Mouse (Mus musculus): Measurements from ENCODE around the gene Nmrk2. TPM values are rescaled to one million over a fixed set of nuclear protein-coding genes. Genes with fewer than 3 reads are reported as not detected.
"Not testable (repeated sequence)": the region's sequence is repeated elsewhere in the genome, so short reads cannot be mapped to it uniquely, and the experiment has no call there.

Nmrk2 gene
- polyA plus RNA-seq, 1 experiment from 2014 or later, result not detected

DNA sequence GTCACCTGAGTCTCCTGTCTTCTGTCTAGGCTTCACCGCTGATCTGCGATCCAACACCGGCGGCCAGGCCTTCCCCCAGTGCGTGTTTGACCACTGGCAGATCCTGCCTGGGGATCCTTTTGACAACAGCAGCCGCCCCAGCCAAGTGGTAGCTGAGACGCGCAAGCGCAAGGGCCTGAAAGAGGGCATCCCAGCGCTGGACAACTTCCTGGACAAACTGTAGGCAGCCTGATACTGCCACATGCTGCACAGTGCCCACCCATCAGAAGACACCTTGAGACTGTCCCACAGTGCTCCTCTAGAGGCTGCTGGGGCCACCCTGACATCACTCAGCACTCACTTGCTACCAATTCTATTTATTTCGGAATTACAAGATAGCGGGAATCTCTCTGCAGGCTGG, 20.0 kb downstream of the Nmrk2 start:
- H3K27ac ChIP-seq, result peak overlapping the region; percentile 2; the same call in 1 of the 2 replicates
- not testable (repeated sequence) for H3K9me3 ChIP-seq (ENCODE audit: control insufficient read depth, low read length); H3K9ac ChIP-seq; ATAC-seq (ENCODE audit: low FRiP score); H3K4me2 ChIP-seq (replicated peaks); DNase-seq (ENCODE audit: low spot score); H3K4me3 ChIP-seq (replicated peaks; ENCODE audit: low read length); H3K27me3 ChIP-seq (ENCODE audit: control insufficient read depth, insufficient read depth, low read length)
- WGBS, result 80% methylated on average over 12 of the region's 12 CpGs
- peaks cover 23% of the 10 kb centered on the region for H3K4me1 ChIP-seq (replicated peaks; ENCODE audit: control insufficient read depth, insufficient read depth, low read length)
- peaks cover 79% of the 10 kb centered on the region for H3K36me3 ChIP-seq (replicated peaks; ENCODE audit: control insufficient read depth, insufficient read depth)

DNA sequence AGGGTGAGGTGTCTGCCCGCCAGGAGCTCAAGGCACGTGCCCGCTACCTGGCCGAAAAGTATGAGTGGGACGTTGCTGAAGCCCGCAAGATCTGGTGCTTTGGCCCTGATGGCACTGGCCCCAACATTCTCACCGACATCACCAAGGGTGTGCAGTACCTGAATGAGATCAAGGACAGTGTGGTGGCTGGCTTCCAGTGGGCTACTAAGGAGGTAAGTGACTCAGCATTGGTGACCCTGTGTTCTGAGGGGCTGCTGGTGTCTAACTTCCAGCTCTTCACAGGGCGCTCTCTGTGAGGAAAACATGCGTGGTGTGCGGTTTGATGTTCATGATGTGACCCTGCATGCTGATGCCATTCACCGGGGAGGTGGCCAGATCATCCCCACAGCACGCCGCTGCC, 20.9 kb downstream of the Nmrk2 start:
- Histone ChIP-seq H3K9me3 (ENCODE audit: control insufficient read depth, low read length) (no peaks in the 10 kb centered on the region), H3K9ac (no peak overlapping the region), H3K27ac (no peak overlapping the region), H3K27me3 (ENCODE audit: control insufficient read depth, insufficient read depth, low read length) (no peaks in the 10 kb centered on the region), H3K4me1 (replicated peaks; ENCODE audit: control insufficient read depth, insufficient read depth, low read length) (peaks cover 25% of the 10 kb centered on the region), H3K36me3 (replicated peaks; ENCODE audit: control insufficient read depth, insufficient read depth) (peaks cover 74% of the 10 kb centered on the region), H3K4me2 (replicated peaks) (no peak overlapping the region), H3K4me3 (replicated peaks; ENCODE audit: low read length) (no peak overlapping the region)
- no peak for ATAC-seq (ENCODE audit: low FRiP score)
- DNase-seq (ENCODE audit: low spot score), result no peak
- WGBS, result 96% methylated on average over 13 of the region's 13 CpGs

DNA sequence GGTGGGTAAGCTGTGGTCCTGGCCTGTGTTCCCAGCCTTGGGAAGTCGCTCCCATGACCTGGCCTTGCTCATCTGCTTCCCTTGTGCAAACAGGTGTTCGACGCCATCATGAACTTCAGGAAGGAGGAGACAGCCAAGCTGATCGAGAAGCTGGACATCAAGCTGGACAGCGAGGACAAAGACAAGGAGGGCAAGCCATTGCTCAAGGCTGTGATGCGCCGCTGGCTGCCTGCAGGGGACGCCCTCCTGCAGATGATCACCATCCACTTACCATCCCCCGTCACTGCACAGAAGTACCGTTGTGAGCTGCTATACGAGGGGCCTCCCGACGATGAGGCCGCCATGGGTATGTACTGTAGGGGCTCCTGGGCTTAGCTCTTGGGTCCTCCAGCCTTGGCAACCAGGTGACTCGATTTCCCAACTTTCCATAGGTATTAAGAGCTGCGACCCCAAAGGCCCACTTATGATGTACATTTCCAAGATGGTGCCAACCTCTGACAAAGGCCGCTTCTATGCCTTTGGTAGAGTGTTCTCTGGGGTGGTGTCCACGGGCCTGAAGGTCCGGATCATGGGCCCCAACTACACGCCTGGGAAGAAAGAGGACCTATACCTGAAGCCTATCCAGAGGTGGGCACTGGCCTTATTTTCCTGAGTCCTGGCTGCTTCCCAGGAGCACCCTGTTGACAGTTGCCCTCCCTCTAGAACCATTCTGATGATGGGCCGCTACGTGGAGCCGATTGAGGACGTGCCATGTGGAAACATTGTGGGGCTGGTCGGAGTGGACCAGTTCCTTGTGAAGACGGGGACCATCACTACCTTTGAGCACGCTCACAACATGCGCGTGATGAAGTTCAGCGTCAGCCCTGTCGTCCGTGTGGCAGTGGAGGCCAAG, 22.2 kb downstream of the Nmrk2 start:
- DNase-seq (ENCODE audit: low spot score) (no peak), ATAC-seq (ENCODE audit: low FRiP score) (no peak)
- peaks cover 35% of the 10 kb centered on the region for H3K4me1 ChIP-seq (replicated peaks; ENCODE audit: control insufficient read depth, insufficient read depth, low read length)
- H3K4me3 ChIP-seq (replicated peaks; ENCODE audit: low read length), result no peak overlapping the region
- peaks cover 64% of the 10 kb centered on the region for H3K36me3 ChIP-seq (replicated peaks; ENCODE audit: control insufficient read depth, insufficient read depth)
- H3K27me3 ChIP-seq (ENCODE audit: control insufficient read depth, insufficient read depth, low read length), result no peaks in the 10 kb centered on the region
- no peak overlapping the region for H3K9ac ChIP-seq
- H3K27ac ChIP-seq, result no peak overlapping the region
- no peak overlapping the region for H3K4me2 ChIP-seq (replicated peaks)
- H3K9me3 ChIP-seq (ENCODE audit: control insufficient read depth, low read length), result no peaks in the 10 kb centered on the region
- WGBS, result 91% methylated on average over 32 of the region's 32 CpGs

DNA sequence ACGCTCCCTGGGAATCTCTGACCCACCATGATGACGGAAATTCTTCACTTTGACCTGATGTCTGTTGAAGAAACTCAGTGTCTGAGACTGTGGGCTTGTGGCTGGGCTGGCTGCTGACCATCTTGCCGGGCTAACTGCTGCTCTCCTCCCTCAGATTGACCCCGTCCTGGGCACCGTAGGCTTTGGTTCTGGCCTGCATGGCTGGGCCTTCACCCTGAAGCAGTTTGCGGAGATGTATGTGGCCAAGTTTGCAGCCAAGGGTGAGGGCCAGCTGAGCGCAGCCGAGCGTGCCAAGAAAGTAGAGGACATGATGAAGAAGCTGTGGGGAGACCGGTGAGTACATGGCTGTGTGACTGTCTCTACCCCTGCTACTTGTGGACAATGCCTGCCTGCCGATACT, 22.9 kb downstream of the Nmrk2 start:
- Histone ChIP-seq H3K4me1 (replicated peaks; ENCODE audit: control insufficient read depth, insufficient read depth, low read length) (peaks cover 40% of the 10 kb centered on the region), H3K36me3 (replicated peaks; ENCODE audit: control insufficient read depth, insufficient read depth) (peaks cover 57% of the 10 kb centered on the region), H3K27me3 (ENCODE audit: control insufficient read depth, insufficient read depth, low read length) (no peaks in the 10 kb centered on the region), H3K27ac (no peak overlapping the region), H3K9ac (0 out of 2 replicates have a peak overlapping the region, but pooled peaks have one; percentile 99), H3K4me3 (replicated peaks; ENCODE audit: low read length) (no peak overlapping the region), H3K9me3 (ENCODE audit: control insufficient read depth, low read length) (no peaks in the 10 kb centered on the region), H3K4me2 (replicated peaks) (no peak overlapping the region)
- DNase-seq (ENCODE audit: low spot score) (no peak), ATAC-seq (ENCODE audit: low FRiP score) (no peak)
- WGBS, result 90% methylated on average over 11 of the region's 11 CpGs

DNA sequence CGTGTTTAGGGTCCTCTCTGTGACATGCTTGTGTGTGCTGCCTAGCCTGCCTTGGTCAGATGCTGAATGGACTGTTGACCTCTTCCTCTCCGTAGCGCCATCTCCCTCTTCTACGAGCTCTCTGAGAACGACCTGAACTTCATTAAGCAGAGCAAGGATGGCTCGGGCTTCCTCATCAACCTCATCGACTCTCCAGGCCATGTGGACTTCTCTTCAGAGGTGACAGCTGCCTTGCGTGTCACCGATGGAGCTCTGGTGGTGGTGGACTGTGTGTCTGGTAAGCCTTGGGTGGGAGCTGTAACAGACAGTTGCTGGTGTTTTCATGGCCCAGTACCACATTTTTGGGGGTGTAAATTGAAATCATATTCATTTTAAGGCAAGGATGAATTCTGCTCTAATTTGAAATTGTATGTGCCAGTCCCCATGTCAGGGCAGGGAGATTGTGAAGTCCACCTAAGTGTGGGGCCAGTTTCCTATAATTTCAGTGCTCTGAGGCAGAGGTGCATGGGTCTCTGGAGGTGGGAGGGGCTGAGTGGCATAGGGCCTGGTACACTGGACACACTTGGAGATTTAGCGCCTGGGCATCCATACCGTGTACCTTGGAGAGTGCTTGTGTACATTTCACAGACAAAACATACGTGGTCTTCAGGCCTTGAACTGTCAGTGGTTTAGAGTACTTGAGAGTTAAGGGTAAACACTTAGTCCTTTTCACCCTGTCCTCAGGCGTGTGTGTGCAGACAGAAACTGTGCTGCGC, 23.7 kb downstream of the Nmrk2 start:
- Histone ChIP-seq H3K4me1 (replicated peaks; ENCODE audit: control insufficient read depth, insufficient read depth, low read length) (peaks cover 42% of the 10 kb centered on the region), H3K36me3 (replicated peaks; ENCODE audit: control insufficient read depth, insufficient read depth) (peaks cover 53% of the 10 kb centered on the region)

DNA sequence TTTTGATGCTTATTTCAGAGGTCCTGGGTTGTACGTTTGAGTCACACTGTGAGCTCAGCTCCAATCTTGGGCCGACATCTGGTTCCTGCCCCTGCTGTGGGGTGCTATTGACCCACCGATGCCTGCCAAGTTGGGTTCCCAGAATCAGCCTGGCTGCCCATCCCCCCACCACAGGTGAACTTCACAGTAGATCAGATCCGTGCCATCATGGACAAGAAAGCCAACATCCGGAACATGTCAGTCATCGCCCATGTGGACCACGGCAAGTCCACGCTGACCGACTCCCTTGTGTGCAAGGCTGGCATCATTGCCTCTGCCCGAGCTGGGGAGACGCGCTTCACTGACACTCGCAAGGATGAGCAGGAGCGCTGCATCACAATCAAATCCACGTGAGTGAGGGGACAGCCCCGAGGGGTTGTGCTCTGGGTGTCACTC, 24.3 kb downstream of the Nmrk2 start:
- H3K4me3 ChIP-seq (replicated peaks; ENCODE audit: low read length), result peak overlapping the region; percentile 100
- ATAC-seq (ENCODE audit: low FRiP score) (no peak), DNase-seq (ENCODE audit: low spot score) (no peak)
- peaks cover 42% of the 10 kb centered on the region for H3K4me1 ChIP-seq (replicated peaks; ENCODE audit: control insufficient read depth, insufficient read depth, low read length)
- peak overlapping the region; percentile 97 for H3K27ac ChIP-seq
- H3K9ac ChIP-seq, result peak overlapping the region; percentile 99
- peaks cover 53% of the 10 kb centered on the region for H3K36me3 ChIP-seq (replicated peaks; ENCODE audit: control insufficient read depth, insufficient read depth)
- WGBS, result 13% methylated on average over 16 of the region's 16 CpGs
- no peaks in the 10 kb centered on the region for H3K27me3 ChIP-seq (ENCODE audit: control insufficient read depth, insufficient read depth, low read length)
- no peaks in the 10 kb centered on the region for H3K9me3 ChIP-seq (ENCODE audit: control insufficient read depth, low read length)
- peak overlapping the region; percentile 94 for H3K4me2 ChIP-seq (replicated peaks)

More for the DNA sequence above, 23.7 kb downstream of the Nmrk2 start:
- 79% methylated on average over 14 of the region's 14 CpGs for WGBS
- ATAC-seq (ENCODE audit: low FRiP score) (no peak), DNase-seq (ENCODE audit: low spot score) (no peak)
- Histone ChIP-seq H3K27ac (no peak overlapping the region), H3K4me3 (replicated peaks; ENCODE audit: low read length) (peak overlapping the region; percentile 100), H3K27me3 (ENCODE audit: control insufficient read depth, insufficient read depth, low read length) (no peaks in the 10 kb centered on the region), H3K4me2 (replicated peaks) (peak overlapping the region; percentile 94), H3K9ac (peak overlapping the region; percentile 99), H3K9me3 (ENCODE audit: control insufficient read depth, low read length) (no peaks in the 10 kb centered on the region)

DNA sequence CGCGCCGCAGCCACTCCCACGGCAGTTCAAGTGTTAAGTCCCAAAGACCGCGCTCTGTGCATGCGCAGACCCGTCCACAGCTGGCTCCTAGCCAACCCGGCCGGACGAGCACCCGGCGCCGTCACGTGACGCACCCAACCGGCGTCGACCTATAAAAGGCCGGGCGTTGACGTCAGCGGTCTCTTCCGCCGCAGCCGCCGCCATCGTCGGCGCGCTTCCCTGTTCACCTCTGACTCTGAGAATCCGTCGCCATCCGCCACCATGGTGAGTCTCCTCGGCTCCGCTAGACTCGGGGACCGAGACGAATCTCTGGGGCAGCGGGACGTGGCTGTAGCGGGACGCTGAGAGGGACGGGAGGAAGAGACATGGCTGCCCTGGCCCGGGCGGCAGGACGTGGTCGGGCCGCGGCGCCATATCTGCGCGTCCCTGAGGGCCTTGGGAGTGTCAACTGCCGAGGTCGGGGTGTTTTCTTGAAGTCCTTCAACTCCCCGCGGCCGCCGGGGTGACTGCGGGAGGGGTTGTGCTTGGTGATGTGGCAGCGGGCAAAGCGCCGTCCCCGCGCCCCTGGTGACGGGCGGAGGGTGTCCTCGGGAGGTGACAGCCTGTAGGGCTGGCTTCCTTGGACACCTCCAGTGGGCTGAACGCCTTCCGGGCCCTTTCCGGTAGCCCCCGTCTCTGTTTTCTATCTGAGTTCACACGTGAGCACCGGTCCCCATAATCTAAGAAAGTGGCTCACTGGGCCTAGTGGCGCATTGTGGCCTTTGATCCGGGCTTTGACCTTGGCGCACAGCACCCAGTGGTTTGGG, 25.2 kb downstream of the Nmrk2 start, which contains the start of gene Eef2:
Gene Eef2, plus strand, starts transcription at position 166 of the 806 bp plus-strand sequence.
- under 1% methylated on average over 77 of the region's 77 CpGs for WGBS

DNA sequence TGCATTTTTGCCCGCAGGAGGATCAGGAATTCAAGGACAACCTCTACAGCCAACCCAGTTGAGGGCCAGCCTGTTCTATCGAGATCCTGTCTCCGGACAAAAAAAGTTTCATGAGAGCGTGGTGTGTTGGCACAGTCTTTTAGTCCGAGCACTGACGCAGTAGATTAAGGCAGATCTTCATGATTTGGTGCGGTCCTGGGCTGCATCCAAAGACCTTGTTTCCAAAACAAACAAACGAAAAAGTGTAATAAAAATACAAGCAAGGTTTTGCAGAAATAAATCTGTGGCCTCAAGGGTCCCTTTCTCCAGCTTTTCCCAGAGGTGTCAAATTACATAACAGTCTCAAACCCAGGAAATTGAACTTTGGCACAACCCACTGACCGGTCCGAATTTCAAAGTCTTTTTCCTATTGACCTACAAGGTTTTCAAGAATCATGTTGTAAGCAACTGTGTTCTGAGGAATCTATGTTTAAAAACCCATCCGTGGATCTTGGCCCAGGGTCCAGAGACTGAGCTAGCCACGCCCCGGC, 25.9 kb downstream of the Nmrk2 start:
- ATAC-seq (ENCODE audit: low FRiP score) (0 out of 2 replicates have a peak, but pooled peaks have one; percentile 0), DNase-seq (ENCODE audit: low spot score) (no peak)
- H3K9ac ChIP-seq, result peak overlapping the region; percentile 18
- H3K9me3 ChIP-seq (ENCODE audit: control insufficient read depth, low read length), result no peaks in the 10 kb centered on the region
- peaks cover 42% of the 10 kb centered on the region for H3K4me1 ChIP-seq (replicated peaks; ENCODE audit: control insufficient read depth, insufficient read depth, low read length)
- no peaks in the 10 kb centered on the region for H3K27me3 ChIP-seq (ENCODE audit: control insufficient read depth, insufficient read depth, low read length)
- 6% methylated on average over 13 of the region's 13 CpGs for WGBS
- peak overlapping the region; percentile 100 for H3K4me3 ChIP-seq (replicated peaks; ENCODE audit: low read length)
- H3K4me2 ChIP-seq (replicated peaks), result peak overlapping the region; percentile 94
- peak overlapping the region; percentile 97 for H3K27ac ChIP-seq
- H3K36me3 ChIP-seq (replicated peaks; ENCODE audit: control insufficient read depth, insufficient read depth), result peaks cover 38% of the 10 kb centered on the region

More for the DNA sequence above, 25.2 kb downstream of the Nmrk2 start, which contains the start of gene Eef2:
- H3K36me3 ChIP-seq (replicated peaks; ENCODE audit: control insufficient read depth, insufficient read depth), result peaks cover 44% of the 10 kb centered on the region
- ATAC-seq (ENCODE audit: low FRiP score) (peak; percentile 80), DNase-seq (ENCODE audit: low spot score) (peak; percentile 100)
- H3K9me3 ChIP-seq (ENCODE audit: control insufficient read depth, low read length), result no peaks in the 10 kb centered on the region
- H3K9ac ChIP-seq, result peak within 1 kb of the TSS; percentile 99
- peak within 1 kb of the TSS; percentile 97 for H3K27ac ChIP-seq
- H3K4me3 ChIP-seq (replicated peaks; ENCODE audit: low read length), result peak within 1 kb of the TSS; percentile 100
- H3K27me3 ChIP-seq (ENCODE audit: control insufficient read depth, insufficient read depth, low read length), result no peaks in the 10 kb centered on the region
- H3K4me1 ChIP-seq (replicated peaks; ENCODE audit: control insufficient read depth, insufficient read depth, low read length), result peaks cover 42% of the 10 kb centered on the region
- peak within 1 kb of the TSS; percentile 94 for H3K4me2 ChIP-seq (replicated peaks)
